Mouse (Mus musculus) C2C12 (cell line): ENCODE data around the gene Vmn1r207-ps. TPM values are rescaled to one million over a fixed set of nuclear protein-coding genes. Genes with fewer than 3 reads are reported as not detected.
"Not testable (repeated sequence)": the region's sequence is repeated elsewhere in the genome, so short reads cannot be mapped to it uniquely, and the experiment has no call there.

Source experiments
- H3K27me3 ChIP-seq: one replicate; pipeline ENCODE4 v1.6.1; 2011; ENCODE audit not compliant: control insufficient read depth, insufficient read depth, insufficient read length
- H3K36me3 ChIP-seq: one replicate; pipeline ENCODE4 v1.6.1; 2011; ENCODE audit not compliant: control insufficient read depth, insufficient read depth
- H3K4me3 ChIP-seq: one replicate; pipeline ENCODE4 v1.5.1; 2011; ENCODE audit warnings: mild to moderate bottlenecking, control low read depth; ENCODE audit not compliant: poor library complexity, insufficient read depth, severe bottlenecking
- H3K79me2 ChIP-seq: one replicate; pipeline ENCODE4 v1.6.1; 2011; ENCODE audit not compliant: control insufficient read depth, insufficient read depth
- H3K79me3 ChIP-seq: one replicate; pipeline ENCODE4 v1.6.1; 2011; ENCODE audit warnings: low read depth, control low read depth
- H3ac ChIP-seq: one replicate; pipeline ENCODE3; 2011; ENCODE audit warnings: low read depth; ENCODE audit not compliant: control insufficient read depth, insufficient read length
- CEBPB ChIP-seq: IDR thresholded peaks from one replicate; pipeline ENCODE4 v1.6.1; 2011; ENCODE audit warnings: low read depth, mild to moderate bottlenecking, control low read depth, moderate library complexity
- CTCF ChIP-seq: IDR thresholded peaks from one replicate; pipeline ENCODE4 v1.5.1; 2011; ENCODE audit not compliant: control insufficient read depth, insufficient read depth, insufficient read length
- FOSL1 ChIP-seq: IDR thresholded peaks from one replicate; pipeline ENCODE4 v1.8.0; 2011; ENCODE audit warnings: mild to moderate bottlenecking, low read length; ENCODE audit not compliant: poor library complexity, insufficient read depth, severe bottlenecking
- MAX ChIP-seq: IDR thresholded peaks from one replicate; pipeline ENCODE4 v1.6.1; 2011; ENCODE audit warnings: mild to moderate bottlenecking, control low read depth
- MYOD1 ChIP-seq: IDR thresholded peaks from one replicate; pipeline ENCODE4 v1.6.1; 2011; ENCODE audit warnings: low read depth; ENCODE audit not compliant: control insufficient read depth, insufficient read length
- MYOG ChIP-seq: IDR thresholded peaks from one replicate; pipeline ENCODE4 v1.6.1; 2011; ENCODE audit not compliant: control insufficient read depth, insufficient read length; ENCODE audit errors: extremely low read depth
- USF1 ChIP-seq: IDR thresholded peaks from one replicate; pipeline ENCODE4 v1.6.1; 2011; ENCODE audit warnings: low read depth, mild to moderate bottlenecking, control low read depth, moderate library complexity
- long read RNA-seq, 2 experiments: library from polyadenylated mRNA; unstranded; transcript quantifications; one replicate each; pipeline ENCODE4 v2.0.0; 2019 to 2020
- polyA plus RNA-seq: library from polyadenylated mRNA; unstranded; fragments of >200 nt; fragmentation: generic; extraction: Trizol; gene quantifications from one replicate; pipeline ENCODE4 v1.2.1, GENCODE M21; 2012; ENCODE audit warnings: missing spikeins

The Vmn1r207-ps gene
- polyA plus RNA-seq = not detected
- long read RNA-seq, experiment 1 = 0 reads
- long read RNA-seq, experiment 2 = 0 reads

DNA sequence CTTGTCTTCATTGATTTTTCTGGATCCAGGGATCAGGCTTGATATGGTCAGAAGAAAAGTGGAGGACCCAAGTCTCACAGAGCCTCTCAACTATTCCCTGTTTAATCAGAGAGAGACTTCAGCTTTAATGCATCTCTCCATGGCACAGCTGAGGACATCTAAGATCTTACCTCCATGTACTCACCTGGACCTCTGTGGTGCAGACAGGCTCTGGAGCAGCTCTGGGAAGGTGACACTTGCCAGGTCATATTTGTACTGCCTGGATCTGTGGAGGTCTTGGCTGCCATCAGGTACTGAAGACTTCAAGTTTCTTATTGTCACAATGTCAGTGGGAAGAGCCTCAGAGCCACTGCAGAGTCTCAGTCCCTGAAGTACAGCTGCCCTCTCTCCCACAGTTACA is at the start of gene Vmn1r207-ps:
Gene Vmn1r207-ps (minus strand): TSS at position 101 of the 400 bp plus-strand sequence.
- H3K4me3 ChIP-seq, H3K27me3 ChIP-seq, H3ac ChIP-seq, H3K79me2 ChIP-seq, H3K36me3 ChIP-seq, H3K79me3 ChIP-seq: not testable (repeated sequence)

DNA sequence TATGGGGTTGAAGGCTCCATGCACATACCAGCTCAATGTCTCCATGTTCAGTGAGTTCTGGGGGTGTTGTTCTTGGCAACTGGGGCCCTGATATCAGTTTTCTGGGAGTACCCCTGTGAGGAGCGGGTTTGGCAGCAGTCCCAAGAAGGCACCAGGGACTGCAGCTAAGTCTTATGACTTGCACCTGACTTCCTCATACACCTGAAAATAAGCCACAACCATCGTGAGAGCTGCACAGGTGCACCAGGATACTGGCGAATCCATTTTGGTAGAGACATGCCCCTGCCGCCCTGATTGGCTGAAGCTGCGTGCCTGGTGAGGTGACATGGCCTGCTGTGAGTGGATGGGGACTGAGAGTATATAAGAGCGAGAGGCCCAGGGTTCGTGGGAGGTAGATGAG is 47.9 kb upstream of the Vmn1r207-ps start, which contains the start of gene Vmn1r208:
Gene Vmn1r208 (minus strand): TSS at position 101 of the 400 bp plus-strand sequence.
- not testable (repeated sequence) for H3K27me3 ChIP-seq, H3K36me3 ChIP-seq, H3K79me2 ChIP-seq, H3K79me3 ChIP-seq, H3ac ChIP-seq, H3K4me3 ChIP-seq

DNA sequence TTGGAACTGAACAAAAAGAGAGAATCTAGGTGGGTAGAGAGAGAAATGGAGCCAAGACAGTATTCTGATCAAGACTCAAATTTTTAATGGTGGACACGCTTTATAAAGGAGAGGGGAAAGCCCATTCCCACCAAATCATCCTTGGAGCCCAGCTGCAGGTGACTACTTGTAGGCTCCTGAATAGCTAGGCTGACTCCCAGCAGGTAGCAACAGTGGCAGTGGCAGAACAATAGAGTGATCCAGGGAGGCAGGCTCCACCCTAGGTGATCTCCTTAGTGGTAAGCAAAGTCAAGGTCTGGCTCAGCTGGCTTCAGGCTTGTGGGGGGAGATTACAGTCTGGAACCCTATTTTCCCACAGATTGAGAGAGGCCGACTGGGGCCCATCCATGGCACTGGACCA is 42.2 kb upstream of the Vmn1r207-ps start:
- not testable (repeated sequence) for H3K79me2 ChIP-seq

DNA sequence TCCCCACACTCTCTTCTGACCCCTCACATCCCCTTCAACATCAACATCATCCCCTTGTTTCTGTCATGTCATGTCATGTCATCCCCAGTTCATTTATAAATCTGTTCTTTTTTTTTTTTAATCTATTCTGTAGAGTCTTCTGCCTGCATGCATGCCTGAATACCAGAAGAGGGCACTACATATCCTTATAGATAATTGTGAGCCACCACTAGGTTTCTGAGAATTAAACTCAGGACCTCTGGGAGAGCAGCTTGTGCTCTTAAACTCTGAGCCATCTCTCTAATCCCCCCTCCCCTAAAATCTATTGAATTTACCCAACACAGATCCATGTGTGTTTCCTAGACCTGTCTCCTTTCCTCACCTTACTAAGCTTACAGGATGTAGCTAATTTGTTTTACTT is 18.1 kb upstream of the Vmn1r207-ps start:
- no peaks in the 10 kb centered on the region for H3K79me2 ChIP-seq
- no peak for TF ChIP-seq CEBPB
- no peak for TF ChIP-seq MAX
- no peak for TF ChIP-seq MYOG
- TF ChIP-seq FOSL1 = no peak
- no peak for TF ChIP-seq USF1
- TF ChIP-seq CTCF = no peak
- TF ChIP-seq MYOD1 = no peak
- H3K79me3 ChIP-seq = no peaks in the 10 kb centered on the region
- H3K27me3 ChIP-seq = no peaks in the 10 kb centered on the region
- no peak overlapping the region for H3ac ChIP-seq
- no peaks in the 10 kb centered on the region for H3K36me3 ChIP-seq
- H3K4me3 ChIP-seq = no peak overlapping the region

More for the DNA sequence above, 42.2 kb upstream of the Vmn1r207-ps start:
- H3K27me3 ChIP-seq, H3K79me3 ChIP-seq, H3ac ChIP-seq, H3K36me3 ChIP-seq, H3K4me3 ChIP-seq: not testable (repeated sequence)

DNA sequence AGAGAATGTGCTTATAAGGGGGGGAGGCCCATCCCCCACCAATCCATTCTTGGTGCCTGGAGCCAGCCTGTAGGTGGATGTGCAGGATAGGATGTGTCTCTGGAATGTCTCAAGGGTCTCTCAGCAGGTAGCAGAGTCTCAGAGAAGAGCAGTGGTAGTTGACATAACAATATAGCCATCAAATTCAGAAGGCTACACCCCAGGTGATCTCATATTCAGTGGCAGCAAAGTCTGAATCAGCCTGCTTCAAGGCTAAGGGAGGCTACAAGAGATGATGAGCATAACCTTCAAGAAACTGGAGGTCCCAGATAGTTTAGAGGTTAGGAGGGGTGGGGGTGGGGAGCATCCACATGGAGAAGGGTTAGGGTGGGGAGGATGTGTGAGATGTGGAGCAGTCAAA is 22.5 kb downstream of the Vmn1r207-ps start:
- not testable (repeated sequence) for H3K79me2 ChIP-seq, H3K27me3 ChIP-seq, H3ac ChIP-seq, H3K79me3 ChIP-seq, H3K4me3 ChIP-seq, H3K36me3 ChIP-seq

DNA sequence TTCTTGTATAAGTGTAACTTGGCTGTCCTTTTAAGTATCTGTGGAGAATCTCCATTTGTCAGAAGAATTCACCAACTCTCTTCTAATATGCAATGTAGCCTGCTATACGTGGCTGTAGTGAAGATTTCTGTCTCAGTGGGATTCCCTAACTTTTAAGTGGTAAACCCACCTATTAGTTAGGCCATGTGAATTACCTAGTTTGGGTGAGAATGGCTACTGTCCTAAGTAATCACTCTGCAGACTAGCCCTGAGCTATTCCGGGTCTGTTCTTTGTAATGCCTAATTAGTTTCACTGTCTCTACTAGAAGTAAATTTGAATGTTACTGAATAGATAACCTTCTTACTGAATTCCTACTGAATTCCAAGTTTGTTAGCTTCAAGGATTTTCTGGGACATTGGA is 26.5 kb downstream of the Vmn1r207-ps start:
- not testable (repeated sequence) for H3K4me3 ChIP-seq, H3K27me3 ChIP-seq, H3K79me3 ChIP-seq, H3ac ChIP-seq, H3K36me3 ChIP-seq, H3K79me2 ChIP-seq

Other genes starting within 250 kb of the Vmn1r207-ps start
- not detected for gene Vmn1r202, start 224.2 kb downstream of the Vmn1r207-ps start, polyA plus RNA-seq
- gene Vmn1r203, start 211.5 kb downstream of the Vmn1r207-ps start, polyA plus RNA-seq = not detected
- gene Vmn1r204, start 176.4 kb downstream of the Vmn1r207-ps start, polyA plus RNA-seq = not detected
- not detected for gene Vmn1r205, start 136.6 kb downstream of the Vmn1r207-ps start, polyA plus RNA-seq
- not detected for gene Vmn1r206, start 105.4 kb downstream of the Vmn1r207-ps start, polyA plus RNA-seq
- gene Vmn1r208, start 47.8 kb upstream of the Vmn1r207-ps start, polyA plus RNA-seq = not detected
- gene Vmn1r209, start 80.1 kb upstream of the Vmn1r207-ps start, polyA plus RNA-seq = not detected
- not detected for gene Vmn1r210, start 101.7 kb upstream of the Vmn1r207-ps start, polyA plus RNA-seq
- gene Vmn1r211, start 127.9 kb upstream of the Vmn1r207-ps start, polyA plus RNA-seq = not detected
- gene Vmn1r212, start 154.6 kb upstream of the Vmn1r207-ps start, polyA plus RNA-seq = not detected